Mouse (Mus musculus) myocyte (in vitro differentiated cells): ENCODE data around the gene Aldh1b1. TPM values are rescaled to one million over a fixed set of nuclear protein-coding genes. Genes with fewer than 3 reads are reported as not detected.

Source experiments
- H3K27me3 ChIP-seq: one replicate; pipeline ENCODE4 v1.6.1; 2011; ENCODE audit not compliant: control insufficient read depth, insufficient read depth, insufficient read length
- H3K36me3 ChIP-seq: one replicate; pipeline ENCODE4 v1.6.1; 2011; ENCODE audit not compliant: control insufficient read depth, insufficient read depth
- H3K4me2 ChIP-seq: one replicate; pipeline ENCODE4 v1.6.1; 2011; ENCODE audit warnings: low read depth, control low read depth
- H3K4me3 ChIP-seq: one replicate; pipeline ENCODE4 v1.5.1; 2011; ENCODE audit warnings: mild to moderate bottlenecking, control low read depth, moderate library complexity
- H3K79me2 ChIP-seq: one replicate; pipeline ENCODE4 v1.6.1; 2011; ENCODE audit not compliant: control insufficient read depth, insufficient read depth
- H3ac ChIP-seq: one replicate; pipeline ENCODE4 v1.6.1; 2011; ENCODE audit not compliant: control insufficient read depth, insufficient read length
- CEBPB ChIP-seq: IDR thresholded peaks from 2 replicates; pipeline ENCODE4 v1.6.1; 2011; ENCODE audit warnings: mild to moderate bottlenecking, moderate library complexity; ENCODE audit not compliant: poor library complexity, insufficient read depth, severe bottlenecking
- E2F4 ChIP-seq: IDR thresholded peaks from one replicate; pipeline ENCODE4 v1.6.1; 2011; ENCODE audit warnings: mild to moderate bottlenecking, control low read depth, moderate library complexity; ENCODE audit not compliant: insufficient read depth
- MAX ChIP-seq: IDR thresholded peaks from one replicate; pipeline ENCODE4 v1.6.1; 2011; ENCODE audit warnings: low read depth, mild to moderate bottlenecking, control low read depth
- MYOD1 ChIP-seq, 3 experiments: IDR thresholded peaks; one replicate each; pipeline ENCODE4 v1.6.1; 2011; ENCODE audit warnings: control low read depth in 2 of 3, low read depth in 2 of 3, mild to moderate bottlenecking in 2 of 3, moderate library complexity in 1 of 3; ENCODE audit not compliant: insufficient read length in 2 of 3, control insufficient read depth in 1 of 3
- MYOG ChIP-seq, 3 experiments: IDR thresholded peaks; one replicate each; pipeline ENCODE4 v1.6.1; 2011; ENCODE audit warnings: control low read depth in 2 of 3, low read depth in 2 of 3, mild to moderate bottlenecking in 2 of 3; ENCODE audit not compliant: insufficient read length in 2 of 3, control insufficient read depth in 1 of 3, insufficient read depth in 1 of 3
- POLR2A ChIP-seq: IDR thresholded peaks from one replicate; pipeline ENCODE4 v1.6.1; 2011; ENCODE audit warnings: low read depth, mild to moderate bottlenecking, control low read depth, moderate library complexity; ENCODE audit not compliant: insufficient read length
- POLR2AphosphoS2 ChIP-seq: IDR thresholded peaks from one replicate; pipeline ENCODE4 v1.6.1; 2011; ENCODE audit warnings: low read depth, control low read depth; ENCODE audit not compliant: insufficient read length
- REST ChIP-seq: IDR thresholded peaks from one replicate; pipeline ENCODE4 v1.6.1; 2011; ENCODE audit warnings: mild to moderate bottlenecking, control low read depth, moderate library complexity; ENCODE audit not compliant: insufficient read depth, insufficient read length
- SRF ChIP-seq: IDR thresholded peaks from one replicate; pipeline ENCODE4 v1.6.1; 2011; ENCODE audit warnings: low read depth; ENCODE audit not compliant: control insufficient read depth, insufficient read length
- TCF12 ChIP-seq: IDR thresholded peaks from one replicate; pipeline ENCODE4 v1.6.1; 2011; ENCODE audit warnings: mild to moderate bottlenecking, control low read depth; ENCODE audit not compliant: poor library complexity, insufficient read depth, severe bottlenecking
- TCF3 ChIP-seq: IDR thresholded peaks from one replicate; pipeline ENCODE4 v1.6.1; 2011; ENCODE audit warnings: low read depth, control low read depth; ENCODE audit not compliant: insufficient read length
- USF1 ChIP-seq: IDR thresholded peaks from one replicate; pipeline ENCODE4 v1.6.1; 2011; ENCODE audit warnings: low read depth, mild to moderate bottlenecking, control low read depth, moderate library complexity
- polyA plus RNA-seq: library from polyadenylated mRNA; unstranded; fragments of >200 nt; fragmentation: generic; extraction: Trizol; gene quantifications from one replicate; pipeline ENCODE4 v1.2.1, GENCODE M21; 2012; ENCODE audit warnings: missing spikeins

Gene Aldh1b1
- polyA plus RNA-seq, 1 experiment = 0.49 TPM

GRCm38 (mm10) chr4:45849419-45849818 lies 50.6 kb downstream of the Aldh1b1 start:
- Histone ChIP-seq H3K27me3 (peaks cover 51% of the 10 kb centered on the region), H3K4me2 (no peak overlapping the region), H3K4me3 (no peak overlapping the region), H3ac (no peak overlapping the region), H3K36me3 (no peaks in the 10 kb centered on the region), H3K79me2 (no peaks in the 10 kb centered on the region)
- TF ChIP-seq USF1 (no peak), E2F4 (no peak), MAX (no peak), CEBPB (no peak), MYOD1 (IDR thresholded peaks at IDR 0.05; ENCODE audit: control insufficient read depth in 1 of 3, insufficient read length in 2 of 3, low read depth in 2 of 3) (no peak), TCF12 (no peak), POLR2AphosphoS2 (no peak), MYOG (IDR thresholded peaks at IDR 0.05; ENCODE audit: control insufficient read depth in 1 of 3, insufficient read depth in 1 of 3, insufficient read length in 2 of 3, low read depth in 2 of 3) (no peak), REST (no peak), POLR2A (no peak), TCF3 (no peak), SRF (no peak)

- H3K79me2 ChIP-seq = no peaks in the 10 kb centered on the region
- no peak overlapping the region for H3ac ChIP-seq
- H3K27me3 ChIP-seq = peaks cover 51% of the 10 kb centered on the region
- H3K4me2 ChIP-seq = no peak overlapping the region
- no peaks in the 10 kb centered on the region for H3K36me3 ChIP-seq
- no peak overlapping the region for H3K4me3 ChIP-seq
- TF ChIP-seq POLR2A (no peak), MYOD1 (IDR thresholded peaks at IDR 0.05; ENCODE audit: control insufficient read depth in 1 of 3, insufficient read length in 2 of 3, low read depth in 2 of 3) (peak in 1 of 3 experiments; percentile 41)
Observed at GRCm38 (mm10) chr4:45851640-45852051, 52.8 kb downstream of the Aldh1b1 start.

- no peak overlapping the region for H3K4me3 ChIP-seq
- peaks cover 39% of the 10 kb centered on the region for H3K27me3 ChIP-seq
- no peak for TF ChIP-seq MAX
- no peak for TF ChIP-seq POLR2A
- TF ChIP-seq MYOG (IDR thresholded peaks at IDR 0.05; ENCODE audit: control insufficient read depth in 1 of 3, insufficient read depth in 1 of 3, insufficient read length in 2 of 3, low read depth in 2 of 3) = no peak
- TF ChIP-seq SRF = no peak
- TF ChIP-seq USF1 = no peak
- TF ChIP-seq TCF3 = no peak
- no peak for TF ChIP-seq POLR2AphosphoS2
- TF ChIP-seq MYOD1 (IDR thresholded peaks at IDR 0.05; ENCODE audit: control insufficient read depth in 1 of 3, insufficient read length in 2 of 3, low read depth in 2 of 3) = no peak
- no peak for TF ChIP-seq REST
- TF ChIP-seq TCF12 = no peak
- TF ChIP-seq CEBPB = no peak
- no peak for TF ChIP-seq E2F4
- H3K36me3 ChIP-seq = no peaks in the 10 kb centered on the region
- H3ac ChIP-seq = no peak overlapping the region
- H3K79me2 ChIP-seq = no peaks in the 10 kb centered on the region
- no peak overlapping the region for H3K4me2 ChIP-seq
Observed at GRCm38 (mm10) chr4:45853496-45854246, 54.8 kb downstream of the Aldh1b1 start.

Other genes starting within 250 kb of the Aldh1b1 start
- gene Igfbpl1, start 27.9 kb downstream of the Aldh1b1 start, polyA plus RNA-seq = not detected
- gene Stra6l, start 49.6 kb downstream of the Aldh1b1 start, polyA plus RNA-seq = not detected
- not detected for gene Ccdc180, start 91.3 kb downstream of the Aldh1b1 start, polyA plus RNA-seq
- 12.0 TPM for gene Tdrd7, start 166.3 kb downstream of the Aldh1b1 start, polyA plus RNA-seq
- gene Tmod1, start 239.9 kb downstream of the Aldh1b1 start, polyA plus RNA-seq = 36.6 TPM